Mouse (Mus musculus) megakaryocyte, embryonic 14.5 days (primary cell): ENCODE measurements at regions not wholly inside any gene's neighbourhood (a gene's known extent, or its start where the extent isn't known, plus 50 kb on each side); places are given as distances from the start of the nearest gene placed in this dataset.

Experiments
- FLI1 ChIP-seq: IDR thresholded peaks from 2 replicates; pipeline ENCODE4 v1.6.1; 2012; ENCODE audit warnings: low read length, inconsistent platforms, mixed read lengths
- GATA1 ChIP-seq: IDR thresholded peaks from 3 replicates; pipeline ENCODE4 v1.6.1; 2012; ENCODE audit warnings: mixed read lengths, low read length, inconsistent platforms, borderline replicate concordance

DNA sequence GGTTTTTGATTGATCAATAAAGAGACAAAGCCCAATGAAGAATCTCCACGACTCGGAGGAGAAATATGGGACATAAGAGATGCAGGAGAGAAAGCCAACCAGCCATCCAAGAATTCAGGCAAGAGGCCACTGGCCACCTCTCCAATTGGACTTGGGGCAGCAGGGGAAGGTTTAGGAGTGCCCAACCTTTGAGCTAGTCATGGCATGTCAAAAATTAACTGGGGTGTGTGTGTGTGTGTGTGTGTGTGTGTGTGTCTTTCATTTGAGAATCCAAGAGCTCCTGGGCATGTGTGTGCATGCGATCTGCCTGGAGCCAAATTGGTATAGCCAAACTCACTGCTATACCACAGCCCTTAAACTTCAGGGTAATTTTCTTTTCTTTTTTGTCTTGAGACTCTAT lies 51.6 kb upstream of the Cecr2 start:
- TF ChIP-seq GATA1: no peak
- no peak for TF ChIP-seq FLI1
